Mouse (Mus musculus): ENCODE data around the gene Ctnna3.
"Not testable (repeated sequence)": the region's sequence is repeated elsewhere in the genome, so short reads cannot be mapped to it uniquely, and the experiment has no call there.

Gene Ctnna3

GRCm38 (mm10) chr10:64133461-64133860 lies 703.6 kb downstream of the Ctnna3 start:
- intact Hi-C loops (cut with DNase I) = no loop called here

GRCm38 (mm10) chr10:64135481-64135880 lies 705.6 kb downstream of the Ctnna3 start:
- intact Hi-C loops (cut with DNase I) = no loop called here

- intact Hi-C loops (cut with DNase I) = no loop called here
Observed at GRCm38 (mm10) chr10:64146511-64146910, 716.6 kb downstream of the Ctnna3 start.

- intact Hi-C loops (cut with DNase I) = no loop called here
Observed at GRCm38 (mm10) chr10:64181696-64182095, 751.8 kb downstream of the Ctnna3 start.

- intact Hi-C loops (cut with DNase I) = no loop called here
Observed at GRCm38 (mm10) chr10:64182731-64183130, 752.8 kb downstream of the Ctnna3 start.

- intact Hi-C loops (cut with DNase I) = no loop called here
Observed at GRCm38 (mm10) chr10:64188046-64188445, 758.1 kb downstream of the Ctnna3 start.

- intact Hi-C loops (cut with DNase I) = no loop called here
Observed at GRCm38 (mm10) chr10:64197584-64197983, 767.7 kb downstream of the Ctnna3 start.

- intact Hi-C loops (cut with DNase I) = no loop called here
Observed at GRCm38 (mm10) chr10:64215632-64216031, 785.7 kb downstream of the Ctnna3 start.

GRCm38 (mm10) chr10:64223023-64223422 lies 793.1 kb downstream of the Ctnna3 start:
- intact Hi-C loops (cut with DNase I) = no loop called here

- intact Hi-C loops (cut with DNase I) = no loop called here
Observed at GRCm38 (mm10) chr10:64224007-64224406, 794.1 kb downstream of the Ctnna3 start.

- intact Hi-C loops (cut with DNase I) = no loop called here
Observed at GRCm38 (mm10) chr10:64224424-64224823, 794.5 kb downstream of the Ctnna3 start.

- intact Hi-C loops (cut with DNase I) = not testable (repeated sequence)
Observed at GRCm38 (mm10) chr10:64225826-64226225, 795.9 kb downstream of the Ctnna3 start.

- intact Hi-C loops (cut with DNase I) = no loop called here
Observed at GRCm38 (mm10) chr10:64243421-64243820, 813.5 kb downstream of the Ctnna3 start.

- intact Hi-C loops (cut with DNase I) = no loop called here
Observed at GRCm38 (mm10) chr10:64268156-64268555, 838.3 kb downstream of the Ctnna3 start.

- intact Hi-C loops (cut with DNase I) = loop anchor here (5.0 kb wide), 1 partner anchor 193 kb away; no protein-coding TSS in a partner anchor
Observed at GRCm38 (mm10) chr10:64275143-64275542, 845.2 kb downstream of the Ctnna3 start.

GRCm38 (mm10) chr10:64278836-64279235 lies 848.9 kb downstream of the Ctnna3 start:
- intact Hi-C loops (cut with DNase I) = loop anchor here (5.0 kb wide), 1 partner anchor 197 kb away; no protein-coding TSS in a partner anchor

GRCm38 (mm10) chr10:64305802-64306201 lies 875.9 kb downstream of the Ctnna3 start:
- intact Hi-C loops (cut with DNase I) = no loop called here

GRCm38 (mm10) chr10:64311622-64312292 lies 881.9 kb downstream of the Ctnna3 start:
- intact Hi-C loops (cut with DNase I) = no loop called here

- intact Hi-C loops (cut with DNase I) = no loop called here
Observed at GRCm38 (mm10) chr10:64320332-64320731, 890.4 kb downstream of the Ctnna3 start.

- intact Hi-C loops (cut with DNase I) = no loop called here
Observed at GRCm38 (mm10) chr10:64342702-64343379, 912.9 kb downstream of the Ctnna3 start.

- intact Hi-C loops (cut with DNase I) = no loop called here
Observed at GRCm38 (mm10) chr10:64373288-64373687, 943.4 kb downstream of the Ctnna3 start.

GRCm38 (mm10) chr10:64377751-64378150 lies 947.9 kb downstream of the Ctnna3 start:
- intact Hi-C loops (cut with DNase I) = no loop called here

GRCm38 (mm10) chr10:64396579-64396978 lies 966.7 kb downstream of the Ctnna3 start:
- intact Hi-C loops (cut with DNase I) = no loop called here

All from adrenal gland (tissue).